Mouse (Mus musculus) cerebellum, adult 2 months (tissue): ENCODE results near the gene Gpd1l.

ENCODE experiments used
- CTCF ChIP-seq: fragments of 200-500 bp; IDR thresholded peaks from 2 replicates; pipeline ENCODE4 v1.5.1; 2011; ENCODE audit warnings: low read depth, mild to moderate bottlenecking, control low read depth, low read length, moderate library complexity, borderline replicate concordance; ENCODE audit not compliant: insufficient read depth
- POLR2A ChIP-seq: fragments of 200-500 bp; IDR thresholded peaks from 2 replicates; pipeline ENCODE4 v1.6.1; 2011; ENCODE audit warnings: low read length, control low read depth, borderline replicate concordance; ENCODE audit not compliant: insufficient read depth

DNA sequence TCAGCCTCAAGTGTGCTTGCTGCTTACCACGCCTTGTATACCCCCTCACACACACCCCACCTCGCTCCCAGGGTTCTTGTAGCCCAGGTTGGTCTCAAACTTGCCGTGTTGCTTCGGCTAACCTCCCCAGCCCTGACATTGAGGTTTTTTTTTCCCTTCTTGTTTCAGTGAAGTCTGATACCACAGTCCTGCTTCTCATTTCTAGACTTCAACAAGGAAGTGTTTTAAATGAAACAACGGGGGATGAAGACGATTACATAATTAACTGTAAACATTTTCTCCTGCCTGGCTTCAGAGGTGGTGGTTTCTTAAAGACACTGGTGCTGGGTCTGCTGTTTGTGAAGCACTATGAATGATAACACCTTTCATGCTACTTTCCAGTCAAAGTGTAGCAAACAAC is 27.1 kb upstream of the Gpd1l start:
- TF ChIP-seq CTCF (no peak), POLR2A (no peak)
